Mouse (Mus musculus): Measurements from ENCODE around the gene Rnf41. TPM values are rescaled to one million over a fixed set of nuclear protein-coding genes. Genes with fewer than 3 reads are reported as not detected.

Rnf41 gene
- polyA plus RNA-seq, 2 experiments from 2014 or later: 26.1 to 39.3 TPM

DNA sequence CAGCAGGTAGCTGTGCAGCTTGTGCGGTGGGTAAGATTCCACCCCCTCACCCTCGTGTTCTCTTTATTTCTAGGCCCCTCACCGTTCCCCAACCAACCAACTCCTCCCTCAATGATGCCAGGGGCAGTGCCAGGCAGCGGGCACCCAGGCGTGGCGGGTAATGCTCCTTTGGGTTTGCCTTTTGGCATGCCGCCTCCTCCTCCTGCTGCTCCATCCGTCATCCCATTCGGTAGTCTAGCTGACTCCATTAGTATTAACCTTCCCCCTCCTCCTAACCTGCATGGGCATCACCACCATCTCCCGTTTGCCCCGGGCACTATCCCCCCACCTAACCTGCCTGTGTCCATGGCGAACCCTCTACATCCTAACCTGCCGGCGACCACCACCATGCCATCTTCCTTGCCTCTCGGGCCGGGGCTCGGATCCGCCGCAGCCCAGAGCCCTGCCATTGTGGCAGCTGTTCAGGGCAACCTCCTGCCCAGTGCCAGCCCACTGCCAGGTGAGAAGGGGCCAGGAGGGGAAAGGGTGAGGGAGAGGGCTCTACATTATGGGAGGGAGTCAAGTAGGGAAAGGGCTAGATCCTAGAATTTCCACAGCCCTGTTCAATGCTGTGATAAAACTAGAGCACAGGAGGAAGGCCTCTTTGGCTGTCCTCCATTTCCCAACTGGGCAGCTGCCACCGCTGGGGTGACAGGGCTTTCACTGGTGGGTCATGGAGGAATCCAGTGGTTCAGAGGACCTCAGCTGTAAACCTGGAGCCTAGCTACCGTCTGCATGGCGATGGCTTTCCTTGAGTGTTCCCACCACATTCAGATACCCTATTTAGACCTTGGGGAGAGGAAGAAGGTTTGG lies 76.6 kb downstream of the Rnf41 start:
- no peak for ATAC-seq

DNA sequence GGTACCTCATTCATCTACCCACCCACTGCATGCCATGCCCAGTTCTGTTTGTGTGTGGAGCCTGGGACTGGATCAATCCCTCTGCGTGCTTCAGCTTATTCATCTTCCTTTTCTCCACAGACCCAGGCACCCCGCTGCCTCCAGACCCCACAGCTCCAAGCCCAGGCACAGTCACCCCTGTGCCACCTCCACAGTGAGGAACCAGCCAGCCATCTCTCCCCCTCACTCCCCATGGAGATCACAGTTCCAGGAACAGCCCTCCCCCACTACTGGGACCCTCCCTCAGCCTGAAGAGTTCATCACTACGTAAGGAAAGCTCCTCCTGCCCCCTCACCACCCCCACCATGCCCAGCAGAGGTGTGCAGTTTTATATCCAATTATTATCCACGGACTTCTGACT lies 77.3 kb downstream of the Rnf41 start:
- no peak for ATAC-seq

DNA sequence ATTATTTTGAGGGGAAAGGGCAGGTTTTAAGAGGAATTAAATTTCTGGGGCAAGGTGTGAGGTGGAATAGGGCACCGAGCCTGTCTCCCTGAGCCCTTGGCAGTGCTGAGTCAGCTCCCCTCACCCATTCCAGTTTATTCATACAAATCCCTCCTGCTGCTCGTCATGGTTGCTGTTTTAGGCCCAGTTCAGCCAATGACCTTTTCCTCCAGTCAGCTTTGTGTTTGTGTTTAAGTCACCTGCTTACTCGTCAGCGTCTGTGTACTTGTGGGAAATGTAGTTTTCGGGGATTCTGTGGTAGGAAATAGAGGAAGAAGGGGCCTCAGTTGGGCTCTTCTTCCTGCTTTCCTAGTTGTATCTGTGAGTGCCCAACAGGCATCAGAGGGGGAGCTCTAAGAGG lies 77.9 kb downstream of the Rnf41 start:
- no peak for ATAC-seq

DNA sequence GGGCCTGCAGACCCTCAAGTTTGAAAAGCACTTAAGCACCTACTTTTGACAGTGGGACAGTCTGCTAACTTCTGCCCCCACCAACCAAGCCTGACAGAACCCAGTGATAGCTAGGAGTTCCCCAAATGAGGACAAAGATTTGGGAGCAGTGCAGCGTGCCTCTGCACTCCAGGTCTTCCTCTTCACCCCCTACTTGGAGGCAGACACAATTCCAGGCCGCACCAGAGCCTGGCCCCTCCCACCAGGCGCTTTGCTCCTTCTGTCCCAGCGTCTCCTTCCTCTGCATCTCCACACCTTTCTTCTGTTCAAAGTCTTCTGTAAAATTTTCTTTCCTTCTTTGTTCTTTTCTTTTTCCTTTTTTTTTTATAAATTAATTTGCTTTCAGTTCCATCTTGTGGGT lies 78.3 kb downstream of the Rnf41 start:
- no peak for ATAC-seq

DNA sequence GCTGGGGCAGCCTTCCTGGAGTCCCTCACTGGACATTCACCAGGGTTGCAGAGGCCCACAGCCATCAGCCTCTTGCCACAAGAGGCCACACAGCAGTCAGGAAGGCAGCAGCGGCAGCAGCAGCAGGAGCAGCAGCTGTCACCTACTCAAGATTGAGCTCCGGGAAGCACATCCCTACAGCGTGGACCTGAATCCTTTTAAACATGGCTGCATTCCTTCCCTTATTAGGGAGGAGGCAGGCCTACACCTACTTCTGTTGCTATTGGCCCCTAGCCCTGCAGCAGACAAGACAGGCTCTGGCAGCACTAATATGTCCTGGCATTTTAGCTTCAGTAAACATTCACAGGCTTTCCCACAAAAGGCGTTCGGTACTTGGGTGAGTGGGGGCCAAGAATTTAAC lies 78.8 kb downstream of the Rnf41 start:
- no peak for ATAC-seq

DNA sequence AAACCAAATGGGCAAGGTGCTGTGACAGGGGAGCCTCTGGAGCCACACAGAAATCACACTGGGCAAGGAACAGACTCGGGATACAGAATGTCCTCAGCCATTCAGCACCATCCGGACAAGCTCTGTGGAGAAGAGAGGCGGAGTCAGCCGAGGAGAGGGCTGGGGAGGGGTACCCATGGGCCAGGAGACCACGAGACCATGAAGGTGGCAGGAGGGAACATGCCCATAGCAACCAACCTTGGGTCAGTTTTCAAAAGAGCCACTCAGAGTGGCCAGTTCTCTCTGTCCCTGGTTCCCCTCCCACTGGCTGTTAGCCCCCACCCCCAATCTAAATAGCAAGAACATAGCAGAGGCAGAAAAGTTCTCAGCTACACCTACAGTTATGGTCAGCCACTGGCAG lies 79.5 kb downstream of the Rnf41 start:
- no peak for ATAC-seq

Other genes starting within 250 kb of the Rnf41 start
- 10 to 100 TPM; 20.9 to 25.0 TPM for gene Rbms2, start 231.4 kb upstream of the Rnf41 start, polyA plus RNA-seq (2017; shearing (Covaris generic))
- gene Gls2, start 217.2 kb upstream of the Rnf41 start, polyA plus RNA-seq (2017; shearing (Covaris generic)): under 1 TPM in 1 of 2 experiments, not detected in 1; 0.26 TPM
- 10 to 100 TPM; 13.3 to 15.6 TPM for gene Spryd4, start 199.8 kb upstream of the Rnf41 start, polyA plus RNA-seq (2017; shearing (Covaris generic))
- gene Mip, start 185.8 kb upstream of the Rnf41 start, polyA plus RNA-seq (2017; shearing (Covaris generic)): not detected
- gene Timeless, start 179.6 kb upstream of the Rnf41 start, polyA plus RNA-seq (2017; shearing (Covaris generic)): 10 to 100 TPM; 23.7 to 35.9 TPM
- not detected for gene Apon, start 157.6 kb upstream of the Rnf41 start, polyA plus RNA-seq (2017; shearing (Covaris generic))
- not detected for gene Apof, start 143.0 kb upstream of the Rnf41 start, polyA plus RNA-seq (2017; shearing (Covaris generic))
- gene Stat2, start 141.1 kb upstream of the Rnf41 start, polyA plus RNA-seq (2017; shearing (Covaris generic)): 10 to 100 TPM; 45.6 to 66.1 TPM
- not detected for gene Il23a, start 112.9 kb upstream of the Rnf41 start, polyA plus RNA-seq (2017; shearing (Covaris generic))
- 10 to 100 TPM; 18.9 to 21.1 TPM for gene Pan2, start 108.3 kb upstream of the Rnf41 start, polyA plus RNA-seq (2017; shearing (Covaris generic))
- gene Cnpy2, start 89.2 kb upstream of the Rnf41 start, polyA plus RNA-seq (2017; shearing (Covaris generic)): 100 to 1,000 TPM in 1 of 2 experiments, 10 to 100 TPM in 1; 96.7 to 115 TPM
- gene Cs, start 73.9 kb upstream of the Rnf41 start, polyA plus RNA-seq (2017; shearing (Covaris generic)): 100 to 1,000 TPM; 145 to 149 TPM
- 10 to 100 TPM; 14.3 to 20.3 TPM for gene Coq10a, start 42.7 kb upstream of the Rnf41 start, polyA plus RNA-seq (2017; shearing (Covaris generic))
- gene Ankrd52, start 34.5 kb upstream of the Rnf41 start, polyA plus RNA-seq (2017; shearing (Covaris generic)): 1 to 10 TPM; 2.6 to 4.5 TPM
- gene Slc39a5, start 10.4 kb upstream of the Rnf41 start, polyA plus RNA-seq (2017; shearing (Covaris generic)): not detected
- 10 to 100 TPM; 75.0 to 81.0 TPM for gene Nabp2, start 165 bp upstream of the Rnf41 start, polyA plus RNA-seq (2017; shearing (Covaris generic))
- gene Smarcc2, start 47.6 kb downstream of the Rnf41 start, polyA plus RNA-seq (2017; shearing (Covaris generic)): 10 to 100 TPM; 53.8 to 54.8 TPM
- 1,000 to 10,000 TPM; 1,113 TPM for gene Myl6, start 82.5 kb downstream of the Rnf41 start, polyA plus RNA-seq (2017; shearing (Covaris generic))
- 1 to 10 TPM; 2.0 to 6.9 TPM for gene Myl6b, start 87.0 kb downstream of the Rnf41 start, polyA plus RNA-seq (2017; shearing (Covaris generic))
- 10 to 100 TPM; 77.5 to 80.7 TPM for gene Esyt1, start 114.2 kb downstream of the Rnf41 start, polyA plus RNA-seq (2017; shearing (Covaris generic))
- 10 to 100 TPM in 1 of 2 experiments, 1 to 10 TPM in 1; 6.4 to 10.1 TPM for gene Zc3h10, start 136.1 kb downstream of the Rnf41 start, polyA plus RNA-seq (2017; shearing (Covaris generic))
- gene Rpl41, start 137.6 kb downstream of the Rnf41 start, polyA plus RNA-seq (2017; shearing (Covaris generic)): 1,000 to 10,000 TPM; 5,950 to 7,803 TPM
- gene Pa2g4, start 154.3 kb downstream of the Rnf41 start, polyA plus RNA-seq (2017; shearing (Covaris generic)): 100 to 1,000 TPM; 136 to 160 TPM
- gene Erbb3, start 178.0 kb downstream of the Rnf41 start, polyA plus RNA-seq (2017; shearing (Covaris generic)): 1 to 10 TPM; 4.1 to 4.2 TPM
- 1,000 to 10,000 TPM; 1,759 to 1,796 TPM for gene Rps26, start 215.1 kb downstream of the Rnf41 start, polyA plus RNA-seq (2017; shearing (Covaris generic))
- 100 to 1,000 TPM; 103 to 107 TPM for gene Ikzf4, start 234.3 kb downstream of the Rnf41 start, polyA plus RNA-seq (2017; shearing (Covaris generic))

All from activated CD4-positive, CD25-positive, alpha-beta regulatory T cell, adult 4 months (primary cell).